Mouse (Mus musculus) heart, embryonic 13.5 days (tissue): ENCODE data around the gene Nxf1. TPM values are rescaled to one million over a fixed set of nuclear protein-coding genes. Genes with fewer than 3 reads are reported as not detected.

Experiments
- ATAC-seq: fragments of 200-750 bp; cut with Nextera tagmentation; 2 replicates; pipeline ENCODE4 v1.8.0; 2017; ENCODE audit warnings: moderate TSS enrichment; ENCODE audit not compliant: insufficient number of reproducible peaks, low FRiP score, low TSS enrichment; ENCODE audit errors: extremely low read depth
- H3K27ac ChIP-seq: fragments of 300-500 bp; sonication (generic); replicated peaks from 2 replicates; pipeline ENCODE4 v1.5.1; 2015; ENCODE audit warnings: moderate library complexity, mild to moderate bottlenecking, inconsistent platforms
- H3K27me3 ChIP-seq: fragments of 300-500 bp; sonication (generic); replicated peaks from 2 replicates; pipeline ENCODE4 v1.6.1; 2015; ENCODE audit warnings: mild to moderate bottlenecking, inconsistent platforms
- H3K36me3 ChIP-seq: fragments of 300-500 bp; sonication (generic); 2 replicates; pipeline ENCODE4 v1.6.1; 2015; ENCODE audit warnings: mild to moderate bottlenecking, inconsistent platforms
- H3K4me1 ChIP-seq: fragments of 300-500 bp; sonication (generic); 2 replicates; pipeline ENCODE4 v1.6.1; 2015; ENCODE audit warnings: inconsistent platforms
- H3K4me2 ChIP-seq: fragments of 300-500 bp; sonication (generic); 2 replicates; pipeline ENCODE4 v1.6.1; 2015; ENCODE audit warnings: inconsistent platforms, mild to moderate bottlenecking, moderate library complexity
- H3K4me3 ChIP-seq: fragments of 300-500 bp; sonication (generic); 2 replicates; pipeline ENCODE4 v1.5.1; 2015; ENCODE audit warnings: moderate library complexity, mild to moderate bottlenecking, inconsistent platforms
- H3K9ac ChIP-seq: fragments of 300-500 bp; sonication (generic); 2 replicates; pipeline ENCODE4 v1.6.1; 2015; ENCODE audit warnings: inconsistent platforms, mild to moderate bottlenecking, moderate library complexity
- H3K9me3 ChIP-seq: fragments of 300-500 bp; sonication (generic); 2 replicates; pipeline ENCODE4 v1.6.1; 2016; ENCODE audit warnings: inconsistent platforms
- WGBS: fragments of 180-500 bp; shearing (Covaris S2); methylation state at CpG from one replicate; pipeline ENCODE4 v1.1.7; 2015; ENCODE audit warnings: mixed read lengths; 5-methylcytosine and 5-hydroxymethylcytosine counted together
- polyA plus RNA-seq: library from polyadenylated mRNA; unstranded; fragments of >200 nt; fragmentation: Nextera tagmentation; extraction: Ambion mirVana; gene quantifications from 2 replicates; pipeline ENCODE4 v1.2.1, GENCODE M21; 2015

Nxf1 gene
- polyA plus RNA-seq, 1 experiment from 2014 or later: 123 TPM

GRCm38 (mm10) chr19:8741243-8741869 lies 15.5 kb upstream of the Nxf1 start, which contains the start of gene Stx5a:
Stx5a (plus strand) TSS chr19:8741413.
- WGBS: under 1% methylated on average over 36 of the region's 36 CpGs
- peak; percentile 95 for ATAC-seq
- Histone ChIP-seq H3K27ac (peak within 1 kb of the TSS; percentile 98), H3K9ac (peak within 1 kb of the TSS; percentile 97), H3K27me3 (no peaks in the 10 kb centered on the region), H3K4me3 (peak within 1 kb of the TSS; percentile 98), H3K9me3 (no peaks in the 10 kb centered on the region), H3K36me3 (peaks cover 71% of the 10 kb centered on the region), H3K4me2 (peak within 1 kb of the TSS; percentile 100), H3K4me1 (peaks cover 30% of the 10 kb centered on the region)

- H3K9ac ChIP-seq: peak overlapping the region; percentile 97
- WGBS: 12% methylated on average over 14 of the region's 14 CpGs
Measured at GRCm38 (mm10) chr19:8742176-8742575, 14.7 kb upstream of the Nxf1 start.

GRCm38 (mm10) chr19:8745382-8745781 lies 11.5 kb upstream of the Nxf1 start:
- Histone ChIP-seq H3K9ac (no peak overlapping the region), H3K27me3 (no peaks in the 10 kb centered on the region), H3K9me3 (no peaks in the 10 kb centered on the region), H3K27ac (no peak overlapping the region), H3K4me1 (peaks cover 23% of the 10 kb centered on the region), H3K36me3 (peaks cover 83% of the 10 kb centered on the region), H3K4me3 (no peak overlapping the region), H3K4me2 (no peak overlapping the region)
- no peak for ATAC-seq
- WGBS: 90% methylated on average over 1 of the region's 1 CpGs

More at GRCm38 (mm10) chr19:8742176-8742575, 14.7 kb upstream of the Nxf1 start:
- Histone ChIP-seq H3K36me3 (peaks cover 79% of the 10 kb centered on the region), H3K27me3 (no peaks in the 10 kb centered on the region), H3K4me3 (peak overlapping the region; percentile 98), H3K27ac (peak overlapping the region; percentile 98), H3K4me2 (peak overlapping the region; percentile 100), H3K4me1 (peaks cover 25% of the 10 kb centered on the region), H3K9me3 (no peaks in the 10 kb centered on the region)
- no peak for ATAC-seq

- no peaks in the 10 kb centered on the region for H3K9me3 ChIP-seq
- H3K27ac ChIP-seq: no peak overlapping the region
- no peaks in the 10 kb centered on the region for H3K27me3 ChIP-seq
- H3K4me1 ChIP-seq: peaks cover 13% of the 10 kb centered on the region
- peaks cover 98% of the 10 kb centered on the region for H3K36me3 ChIP-seq
- ATAC-seq: no peak
- no peak overlapping the region for H3K4me3 ChIP-seq
- 68% methylated on average over 2 of the region's 2 CpGs for WGBS
- no peak overlapping the region for H3K9ac ChIP-seq
- no peak overlapping the region for H3K4me2 ChIP-seq
Measured at GRCm38 (mm10) chr19:8747368-8747767, 9.5 kb upstream of the Nxf1 start.

- WGBS: 50% methylated on average over 3 of the region's 3 CpGs
- Histone ChIP-seq H3K27ac (no peak overlapping the region), H3K4me3 (peak overlapping the region; percentile 73), H3K27me3 (no peaks in the 10 kb centered on the region), H3K4me2 (peak overlapping the region; percentile 87), H3K4me1 (peaks cover 35% of the 10 kb centered on the region), H3K9ac (peak overlapping the region; percentile 89; the same call in 1 of the 2 replicates), H3K36me3 (peaks cover 53% of the 10 kb centered on the region), H3K9me3 (no peaks in the 10 kb centered on the region)
- no peak for ATAC-seq
Measured at GRCm38 (mm10) chr19:8755652-8756051, 1.2 kb upstream of the Nxf1 start.

- no peak for ATAC-seq
- Histone ChIP-seq H3K9me3 (no peaks in the 10 kb centered on the region), H3K9ac (peak overlapping the region; percentile 89), H3K27ac (peak overlapping the region; percentile 89), H3K4me3 (peak overlapping the region; percentile 73), H3K4me2 (peak overlapping the region; percentile 87), H3K27me3 (no peaks in the 10 kb centered on the region), H3K4me1 (peaks cover 35% of the 10 kb centered on the region), H3K36me3 (peaks cover 39% of the 10 kb centered on the region)
- WGBS: 3% methylated on average over 14 of the region's 14 CpGs
Measured at GRCm38 (mm10) chr19:8757471-8757998, 662 bp downstream of the Nxf1 start.

GRCm38 (mm10) chr19:8758899-8759298 lies 2.0 kb downstream of the Nxf1 start:
- Histone ChIP-seq H3K4me1 (peaks cover 35% of the 10 kb centered on the region), H3K4me3 (peak overlapping the region; percentile 73), H3K36me3 (peaks cover 39% of the 10 kb centered on the region), H3K4me2 (peak overlapping the region; percentile 87), H3K9ac (0 out of 2 replicates have a peak overlapping the region, but pooled peaks have one; percentile 89), H3K9me3 (no peaks in the 10 kb centered on the region), H3K27me3 (no peaks in the 10 kb centered on the region), H3K27ac (no peak overlapping the region)
- ATAC-seq: no peak
- WGBS: 70% methylated on average over 2 of the region's 2 CpGs

- H3K4me3 ChIP-seq: no peak overlapping the region
- H3K27ac ChIP-seq: no peak overlapping the region
- H3K27me3 ChIP-seq: no peaks in the 10 kb centered on the region
- H3K36me3 ChIP-seq: peaks cover 41% of the 10 kb centered on the region
- H3K9ac ChIP-seq: no peak overlapping the region
- WGBS: 90% methylated on average over 2 of the region's 2 CpGs
- no peak for ATAC-seq
- 0 out of 2 replicates have a peak, but pooled peaks cover 4% of the 10 kb centered on the region for H3K9me3 ChIP-seq
- peaks cover 26% of the 10 kb centered on the region for H3K4me1 ChIP-seq
- no peak overlapping the region for H3K4me2 ChIP-seq
Measured at GRCm38 (mm10) chr19:8760757-8761156, 3.9 kb downstream of the Nxf1 start.

- H3K27ac ChIP-seq: no peak overlapping the region
- peaks cover 10% of the 10 kb centered on the region for H3K4me1 ChIP-seq
- H3K36me3 ChIP-seq: peaks cover 63% of the 10 kb centered on the region
- no peak for ATAC-seq
- H3K9me3 ChIP-seq: 0 out of 2 replicates have a peak, but pooled peaks cover 4% of the 10 kb centered on the region
- no peak overlapping the region for H3K9ac ChIP-seq
- 75% methylated on average over 4 of the region's 4 CpGs for WGBS
- H3K4me2 ChIP-seq: no peak overlapping the region
- H3K4me3 ChIP-seq: no peak overlapping the region
- no peaks in the 10 kb centered on the region for H3K27me3 ChIP-seq
Measured at GRCm38 (mm10) chr19:8763276-8763675, 6.4 kb downstream of the Nxf1 start.

- Histone ChIP-seq H3K4me2 (no peak overlapping the region), H3K27ac (no peak overlapping the region), H3K9ac (no peak overlapping the region), H3K9me3 (0 out of 2 replicates have a peak, but pooled peaks cover 4% of the 10 kb centered on the region), H3K4me3 (no peak overlapping the region), H3K4me1 (peaks cover 5% of the 10 kb centered on the region), H3K27me3 (no peaks in the 10 kb centered on the region), H3K36me3 (peaks cover 86% of the 10 kb centered on the region)
- 92% methylated on average over 9 of the region's 9 CpGs for WGBS
- ATAC-seq: no peak
Measured at GRCm38 (mm10) chr19:8765562-8765961, 8.7 kb downstream of the Nxf1 start.

- Histone ChIP-seq H3K9ac (peak within 1 kb of the TSS; percentile 96), H3K36me3 (peaks cover 73% of the 10 kb centered on the region), H3K27me3 (no peaks in the 10 kb centered on the region), H3K4me1 (peaks cover 37% of the 10 kb centered on the region), H3K27ac (peak within 1 kb of the TSS; percentile 91), H3K4me3 (peak within 1 kb of the TSS; percentile 93), H3K9me3 (no peaks in the 10 kb centered on the region), H3K4me2 (peak within 1 kb of the TSS; percentile 87)
- ATAC-seq: no peak
- WGBS: 15% methylated on average over 29 of the region's 29 CpGs
Measured at GRCm38 (mm10) chr19:8770567-8771270, 13.8 kb downstream of the Nxf1 start, which contains the start of gene Tmem223. Tmem223 (plus strand) TSS chr19:8770996.
